Mouse (Mus musculus): ENCODE measurements around the gene Dnm3. TPM values are rescaled to one million over a fixed set of nuclear protein-coding genes. Genes with fewer than 3 reads are reported as not detected.

Dnm3 gene
- polyA plus RNA-seq, 1 experiment from 2014 or later = 12.9 TPM

GRCm38 (mm10) chr1:162187352-162188120 lies 290.3 kb downstream of the Dnm3 start:
- H3K36me3 ChIP-seq (ENCODE audit: control insufficient read depth, insufficient read depth, low read length) = no peaks in the 10 kb centered on the region
- H3K9me3 ChIP-seq (ENCODE audit: control insufficient read depth, low read length) = no peaks in the 10 kb centered on the region
- WGBS = 63% methylated on average over 8 of the region's 8 CpGs
- no peak overlapping the region; the same call in 1 of the 2 replicates for H3K9ac ChIP-seq (ENCODE audit: low read length)
- H3K27ac ChIP-seq (ENCODE audit: low read depth, low read length) = peak overlapping the region; percentile 60
- ATAC-seq (ENCODE audit: insufficient read depth, low FRiP score, low TSS enrichment) = no peak
- H3K4me1 ChIP-seq (ENCODE audit: control insufficient read depth, insufficient read depth, low read length) = peaks cover 5% of the 10 kb centered on the region; the same call in 1 of the 2 replicates
- H3K4me2 ChIP-seq (ENCODE audit: low read depth) = no peak overlapping the region
- no peaks in the 10 kb centered on the region for H3K27me3 ChIP-seq (ENCODE audit: control insufficient read depth, insufficient read depth, low read length)
- H3K4me3 ChIP-seq (ENCODE audit: low read depth, low read length) = no peak overlapping the region
- DNase-seq (ENCODE audit: low spot score) = no peak

- Histone ChIP-seq H3K4me2 (ENCODE audit: low read depth) (no peak overlapping the region), H3K9me3 (ENCODE audit: control insufficient read depth, low read length) (no peaks in the 10 kb centered on the region), H3K27ac (ENCODE audit: low read depth, low read length) (peak overlapping the region; percentile 78), H3K4me1 (ENCODE audit: control insufficient read depth, insufficient read depth, low read length) (peaks cover 5% of the 10 kb centered on the region; the same call in 1 of the 2 replicates), H3K27me3 (ENCODE audit: control insufficient read depth, insufficient read depth, low read length) (no peaks in the 10 kb centered on the region), H3K4me3 (ENCODE audit: low read depth, low read length) (no peak overlapping the region), H3K9ac (ENCODE audit: low read length) (no peak overlapping the region; the same call in 1 of the 2 replicates), H3K36me3 (ENCODE audit: control insufficient read depth, insufficient read depth, low read length) (no peaks in the 10 kb centered on the region)
- DNase-seq (ENCODE audit: low spot score) (no peak), ATAC-seq (ENCODE audit: insufficient read depth, low FRiP score, low TSS enrichment) (no peak)
- 66% methylated on average over 7 of the region's 7 CpGs for WGBS
These were observed 291.1 kb downstream of the Dnm3 start for GRCm38 (mm10) chr1:162186470-162187351.

GRCm38 (mm10) chr1:162184003-162184748 lies 293.7 kb downstream of the Dnm3 start:
- 0 out of 2 replicates have a peak overlapping the region, but pooled peaks have one; percentile 23 for H3K9ac ChIP-seq (ENCODE audit: low read length)
- WGBS = 54% methylated on average over 14 of the region's 14 CpGs
- H3K4me3 ChIP-seq (ENCODE audit: low read depth, low read length) = no peak overlapping the region
- H3K27me3 ChIP-seq (ENCODE audit: control insufficient read depth, insufficient read depth, low read length) = no peaks in the 10 kb centered on the region
- no peaks in the 10 kb centered on the region for H3K9me3 ChIP-seq (ENCODE audit: control insufficient read depth, low read length)
- no peak overlapping the region for H3K27ac ChIP-seq (ENCODE audit: low read depth, low read length)
- no peak overlapping the region for H3K4me2 ChIP-seq (ENCODE audit: low read depth)
- H3K4me1 ChIP-seq (ENCODE audit: control insufficient read depth, insufficient read depth, low read length) = peaks cover 5% of the 10 kb centered on the region; the same call in 1 of the 2 replicates
- H3K36me3 ChIP-seq (ENCODE audit: control insufficient read depth, insufficient read depth, low read length) = no peaks in the 10 kb centered on the region
- peak; percentile 40 for DNase-seq (ENCODE audit: low spot score)
- no peak for ATAC-seq (ENCODE audit: insufficient read depth, low FRiP score, low TSS enrichment)

GRCm38 (mm10) chr1:162183438-162183837 lies 294.4 kb downstream of the Dnm3 start:
- DNase-seq (ENCODE audit: low spot score) (no peak), ATAC-seq (ENCODE audit: insufficient read depth, low FRiP score, low TSS enrichment) (no peak)
- no peaks in the 10 kb centered on the region for H3K36me3 ChIP-seq (ENCODE audit: control insufficient read depth, insufficient read depth, low read length)
- H3K9me3 ChIP-seq (ENCODE audit: control insufficient read depth, low read length) = no peaks in the 10 kb centered on the region
- H3K4me1 ChIP-seq (ENCODE audit: control insufficient read depth, insufficient read depth, low read length) = peaks cover 5% of the 10 kb centered on the region; the same call in 1 of the 2 replicates
- 66% methylated on average over 3 of the region's 3 CpGs for WGBS
- no peak overlapping the region for H3K27ac ChIP-seq (ENCODE audit: low read depth, low read length)
- H3K9ac ChIP-seq (ENCODE audit: low read length) = no peak overlapping the region
- H3K4me3 ChIP-seq (ENCODE audit: low read depth, low read length) = no peak overlapping the region
- no peaks in the 10 kb centered on the region for H3K27me3 ChIP-seq (ENCODE audit: control insufficient read depth, insufficient read depth, low read length)
- no peak overlapping the region for H3K4me2 ChIP-seq (ENCODE audit: low read depth)

GRCm38 (mm10) chr1:162181187-162181975 lies 296.5 kb downstream of the Dnm3 start:
- H3K27ac ChIP-seq (ENCODE audit: low read depth, low read length) = no peak overlapping the region
- ATAC-seq (ENCODE audit: insufficient read depth, low FRiP score, low TSS enrichment) = no peak
- H3K36me3 ChIP-seq (ENCODE audit: control insufficient read depth, insufficient read depth, low read length) = no peaks in the 10 kb centered on the region
- H3K4me1 ChIP-seq (ENCODE audit: control insufficient read depth, insufficient read depth, low read length) = no peaks in the 10 kb centered on the region; the same call in 1 of the 2 replicates
- no peak overlapping the region for H3K4me3 ChIP-seq (ENCODE audit: low read depth, low read length)
- H3K27me3 ChIP-seq (ENCODE audit: control insufficient read depth, insufficient read depth, low read length) = no peaks in the 10 kb centered on the region
- no peak overlapping the region for H3K9ac ChIP-seq (ENCODE audit: low read length)
- H3K4me2 ChIP-seq (ENCODE audit: low read depth) = no peak overlapping the region
- WGBS = 80% methylated on average over 7 of the region's 7 CpGs
- DNase-seq (ENCODE audit: low spot score) = no peak
- H3K9me3 ChIP-seq (ENCODE audit: control insufficient read depth, low read length) = no peaks in the 10 kb centered on the region

- no peaks in the 10 kb centered on the region for H3K27me3 ChIP-seq (ENCODE audit: control insufficient read depth, insufficient read depth, low read length)
- H3K27ac ChIP-seq (ENCODE audit: low read depth, low read length) = no peak overlapping the region
- no peaks in the 10 kb centered on the region for H3K9me3 ChIP-seq (ENCODE audit: control insufficient read depth, low read length)
- H3K4me1 ChIP-seq (ENCODE audit: control insufficient read depth, insufficient read depth, low read length) = no peaks in the 10 kb centered on the region; the same call in 1 of the 2 replicates
- H3K36me3 ChIP-seq (ENCODE audit: control insufficient read depth, insufficient read depth, low read length) = no peaks in the 10 kb centered on the region
- WGBS = 83% methylated on average over 7 of the region's 7 CpGs
- no peak overlapping the region for H3K4me3 ChIP-seq (ENCODE audit: low read depth, low read length)
- DNase-seq (ENCODE audit: low spot score) = no peak
- no peak overlapping the region for H3K9ac ChIP-seq (ENCODE audit: low read length)
- ATAC-seq (ENCODE audit: insufficient read depth, low FRiP score, low TSS enrichment) = no peak
- no peak overlapping the region for H3K4me2 ChIP-seq (ENCODE audit: low read depth)
These were observed 297.4 kb downstream of the Dnm3 start for GRCm38 (mm10) chr1:162180451-162180850.

GRCm38 (mm10) chr1:162179401-162179800 lies 298.4 kb downstream of the Dnm3 start:
- ATAC-seq (ENCODE audit: insufficient read depth, low FRiP score, low TSS enrichment) (no peak), DNase-seq (ENCODE audit: low spot score) (no peak)
- Histone ChIP-seq H3K4me2 (ENCODE audit: low read depth) (no peak overlapping the region), H3K9me3 (ENCODE audit: control insufficient read depth, low read length) (no peaks in the 10 kb centered on the region), H3K4me3 (ENCODE audit: low read depth, low read length) (no peak overlapping the region), H3K27ac (ENCODE audit: low read depth, low read length) (no peak overlapping the region), H3K27me3 (ENCODE audit: control insufficient read depth, insufficient read depth, low read length) (no peaks in the 10 kb centered on the region), H3K4me1 (ENCODE audit: control insufficient read depth, insufficient read depth, low read length) (no peaks in the 10 kb centered on the region; the same call in 1 of the 2 replicates), H3K36me3 (ENCODE audit: control insufficient read depth, insufficient read depth, low read length) (no peaks in the 10 kb centered on the region), H3K9ac (ENCODE audit: low read length) (no peak overlapping the region)
- WGBS = 83% methylated on average over 4 of the region's 4 CpGs

GRCm38 (mm10) chr1:162172806-162173205 lies 305.0 kb downstream of the Dnm3 start:
- H3K4me1 ChIP-seq (ENCODE audit: control insufficient read depth, insufficient read depth, low read length) = no peaks in the 10 kb centered on the region
- ATAC-seq (ENCODE audit: insufficient read depth, low FRiP score, low TSS enrichment) (no peak), DNase-seq (ENCODE audit: low spot score) (no peak)
- WGBS = 58% methylated on average over 6 of the region's 6 CpGs
- H3K27ac ChIP-seq (ENCODE audit: low read depth, low read length) = no peak overlapping the region
- H3K9me3 ChIP-seq (ENCODE audit: control insufficient read depth, low read length) = no peaks in the 10 kb centered on the region
- no peak overlapping the region for H3K4me2 ChIP-seq (ENCODE audit: low read depth)
- no peak overlapping the region for H3K9ac ChIP-seq (ENCODE audit: low read length)
- no peak overlapping the region for H3K4me3 ChIP-seq (ENCODE audit: low read depth, low read length)
- H3K27me3 ChIP-seq (ENCODE audit: control insufficient read depth, insufficient read depth, low read length) = no peaks in the 10 kb centered on the region
- H3K36me3 ChIP-seq (ENCODE audit: control insufficient read depth, insufficient read depth, low read length) = no peaks in the 10 kb centered on the region
